Mouse (Mus musculus) mouse embryonic stem cell (cell line): Measurements from ENCODE around the gene Rab5c.

Source experiments
- in situ Hi-C, 2 experiments: fragments of 300-500 bp; cut with MboI; formaldehyde crosslinking; loops; 1 replicate in 1 of 2; 3 replicates in 1 of 2; pipeline ENCODE4 v1.14.3; 2019 to 2020; ENCODE audit warnings: low sequenced_read_pairs in 2 of 2, low pct_unique_long_range_greater_than_20kb in 1 of 2, mixed read lengths in 1 of 2; ENCODE audit not compliant: unreplicated experiment in 1 of 2

The Rab5c gene

DNA sequence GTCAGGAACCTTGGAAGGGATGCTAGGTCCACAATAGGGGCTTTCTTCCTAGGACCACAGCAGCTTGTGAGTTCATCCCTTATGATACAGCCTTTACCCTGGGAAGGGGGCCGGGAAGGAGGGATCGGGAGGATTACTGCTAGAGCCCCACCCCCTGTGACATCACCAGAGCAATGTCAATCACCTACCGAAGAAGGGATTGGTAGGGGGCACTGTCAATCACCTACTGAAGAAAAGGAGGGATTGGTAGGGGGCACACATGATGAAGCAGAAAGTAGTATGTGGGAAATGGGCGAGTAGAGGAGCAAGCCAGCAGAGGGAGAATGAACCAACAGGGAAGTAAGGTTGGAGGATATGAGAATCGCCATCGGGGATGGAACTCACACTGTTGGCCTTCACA lies 18.5 kb upstream of the Rab5c start:
- in situ Hi-C loops = no loop called here

DNA sequence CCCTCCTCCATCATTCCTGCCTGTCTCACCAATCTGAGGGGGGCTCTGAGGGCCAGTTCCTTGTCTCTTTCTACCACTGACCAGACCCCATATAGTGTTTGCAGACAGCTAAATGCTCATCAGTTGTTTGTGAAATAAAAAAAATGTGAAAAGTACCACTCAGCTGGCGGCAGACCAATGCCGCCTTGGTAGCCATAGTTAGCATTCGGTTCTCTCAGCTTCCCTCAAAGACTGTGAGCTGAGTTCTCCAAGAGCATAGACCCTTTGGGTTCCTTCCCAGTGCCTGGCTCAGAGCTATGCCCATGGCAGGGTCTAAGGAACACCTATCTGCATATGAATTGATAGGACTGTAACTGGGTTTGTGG lies 16.7 kb upstream of the Rab5c start:
- in situ Hi-C loops = no loop called here

DNA sequence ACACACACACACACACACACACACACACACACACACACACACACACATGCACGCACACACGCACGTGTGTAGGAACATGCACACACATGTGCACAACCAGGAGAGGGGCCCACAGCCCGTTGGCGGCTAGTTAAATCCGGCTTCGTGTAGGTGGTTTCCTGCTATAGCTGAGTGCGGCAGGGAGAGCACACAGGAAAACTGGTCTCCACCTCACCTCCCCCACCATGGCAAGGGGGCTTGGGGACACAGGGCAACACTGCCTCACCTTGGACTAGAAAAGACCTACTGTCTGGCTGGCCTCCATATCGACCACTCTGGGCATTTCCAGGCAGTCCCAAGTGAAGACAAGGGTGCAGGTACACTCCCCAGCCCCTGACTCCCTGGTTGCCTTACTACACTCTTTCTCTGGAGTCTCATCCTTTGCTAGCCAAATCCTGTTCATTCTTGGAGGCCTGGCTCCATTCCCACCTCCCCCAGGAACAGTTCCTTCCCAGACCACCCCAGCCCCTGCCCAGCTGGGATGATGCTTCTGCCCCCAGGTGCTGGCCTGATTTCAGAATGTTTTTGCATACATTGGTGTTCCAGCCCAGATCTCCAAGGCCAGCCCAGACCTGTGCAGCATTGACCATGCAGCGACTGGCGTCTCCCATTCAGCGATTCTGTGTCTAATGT lies 16.1 kb upstream of the Rab5c start:
- in situ Hi-C loops = no loop called here

DNA sequence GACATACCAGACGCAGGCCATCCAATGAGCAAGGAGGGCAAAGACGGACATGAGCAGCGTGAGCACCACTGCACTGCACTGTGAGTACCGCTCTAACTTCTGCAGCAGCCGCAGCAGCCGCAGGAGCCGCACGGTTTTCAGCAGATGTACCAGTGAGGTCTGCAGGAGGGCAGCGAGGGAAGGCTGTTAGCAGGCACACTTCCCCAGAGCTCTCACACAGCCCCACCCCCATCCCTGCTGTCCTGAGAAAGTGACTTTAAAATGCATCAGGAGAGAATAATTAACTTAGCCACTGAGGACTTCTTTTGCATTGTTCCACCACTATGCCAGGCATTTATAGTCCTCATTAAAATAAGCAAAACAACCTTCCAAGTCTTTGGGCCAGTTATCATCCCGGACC lies 14.3 kb upstream of the Rab5c start:
- in situ Hi-C loops = no loop called here

DNA sequence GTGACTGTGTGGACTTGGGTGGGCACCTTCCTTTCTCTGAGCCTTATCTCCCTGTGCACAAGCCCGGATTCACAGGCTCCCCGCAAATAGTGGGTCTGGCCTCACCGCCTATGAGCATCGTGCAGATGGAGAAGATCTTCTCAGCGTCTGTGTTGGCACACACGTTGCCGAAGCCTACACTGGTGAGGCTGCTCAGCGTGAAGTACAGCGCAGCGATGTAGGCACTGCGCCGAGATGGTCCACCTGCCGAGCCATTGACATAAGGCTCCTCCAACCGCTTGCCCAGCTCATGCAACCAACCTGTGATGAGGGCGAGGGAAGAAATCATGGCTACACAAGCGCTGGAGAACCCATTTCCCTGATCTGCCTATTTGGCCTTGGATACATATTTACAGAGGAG lies 12.1 kb upstream of the Rab5c start:
- in situ Hi-C loops = no loop called here

DNA sequence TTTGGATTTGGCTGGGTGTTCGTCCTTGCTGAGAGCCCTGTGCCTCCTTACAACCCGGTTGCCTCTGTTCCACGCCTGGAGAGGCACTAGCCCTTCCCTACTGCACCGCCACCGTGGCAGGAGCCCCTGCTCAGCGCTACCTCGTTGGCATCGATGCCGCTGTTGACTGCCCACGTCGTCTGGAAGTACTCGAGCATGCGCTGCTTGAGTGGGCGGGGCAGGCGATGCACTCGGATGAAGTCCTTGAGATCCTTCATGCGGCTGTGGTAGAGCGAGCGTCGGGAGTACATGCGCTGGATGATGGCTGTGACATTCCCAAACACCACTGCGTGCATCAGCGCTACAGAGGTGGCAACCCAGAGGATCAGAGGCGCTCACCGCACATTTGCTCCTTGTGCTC lies 11.5 kb upstream of the Rab5c start:
- in situ Hi-C loops = no loop called here

DNA sequence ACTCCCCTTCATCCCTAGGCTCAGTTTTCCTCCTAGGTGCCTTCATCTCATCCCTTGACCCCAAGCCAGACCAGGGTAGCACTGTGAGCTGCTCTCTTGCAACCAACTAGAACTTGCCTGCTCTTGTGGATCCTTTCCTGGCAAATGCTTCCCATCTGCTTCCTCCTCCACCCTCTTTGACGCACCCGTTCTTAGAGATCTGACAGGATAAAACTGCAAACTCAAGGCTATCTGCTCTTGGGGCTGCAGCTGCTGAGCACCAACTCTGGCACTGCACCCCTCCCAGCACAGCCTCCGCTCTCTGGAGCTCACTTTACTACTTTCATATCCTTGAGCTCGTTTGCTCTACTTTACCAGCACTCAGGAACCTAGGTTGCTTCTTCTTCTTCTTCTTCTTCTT lies 10.6 kb upstream of the Rab5c start:
- in situ Hi-C loops = no loop called here

DNA sequence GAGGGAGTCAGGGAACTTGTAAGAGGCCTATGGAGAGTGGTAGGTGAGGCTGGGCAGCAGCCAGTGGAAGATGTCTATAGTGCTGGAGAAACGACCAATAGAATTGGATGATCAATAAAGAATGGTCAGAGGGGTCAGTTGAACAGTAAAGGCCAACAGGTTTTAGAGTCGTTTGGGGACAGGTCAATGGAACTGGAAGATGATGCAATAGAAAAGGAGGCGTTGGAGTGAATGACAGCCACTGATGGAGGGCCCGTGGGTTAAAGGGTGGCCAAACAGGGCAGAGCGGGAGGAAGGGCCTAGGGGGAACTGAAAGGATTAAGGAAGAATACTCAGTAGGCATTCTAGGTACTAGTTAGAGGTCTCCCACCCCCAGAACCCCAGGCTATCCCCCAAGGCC lies 9.1 kb upstream of the Rab5c start:
- in situ Hi-C loops = no loop called here

DNA sequence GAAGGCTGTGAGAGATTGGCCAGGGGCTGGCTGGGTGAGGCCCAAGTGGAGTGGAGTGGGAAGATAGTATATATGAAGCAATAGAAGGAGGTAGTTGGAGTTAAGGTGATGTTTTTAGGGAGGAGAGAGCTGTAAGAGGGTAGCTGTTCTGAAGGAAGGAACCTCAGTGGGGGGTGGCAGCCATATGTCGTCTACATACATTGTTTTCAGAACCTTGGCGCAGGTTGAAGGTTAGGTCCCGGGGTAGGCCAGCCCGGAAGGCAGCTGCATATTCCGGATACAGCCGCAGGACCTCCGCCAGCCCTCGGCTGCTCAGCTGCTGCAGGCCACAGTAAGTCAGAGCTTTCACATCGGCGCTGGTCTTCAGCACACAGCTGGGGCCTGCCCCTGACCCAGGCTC lies 8.5 kb upstream of the Rab5c start:
- in situ Hi-C loops = no loop called here

DNA sequence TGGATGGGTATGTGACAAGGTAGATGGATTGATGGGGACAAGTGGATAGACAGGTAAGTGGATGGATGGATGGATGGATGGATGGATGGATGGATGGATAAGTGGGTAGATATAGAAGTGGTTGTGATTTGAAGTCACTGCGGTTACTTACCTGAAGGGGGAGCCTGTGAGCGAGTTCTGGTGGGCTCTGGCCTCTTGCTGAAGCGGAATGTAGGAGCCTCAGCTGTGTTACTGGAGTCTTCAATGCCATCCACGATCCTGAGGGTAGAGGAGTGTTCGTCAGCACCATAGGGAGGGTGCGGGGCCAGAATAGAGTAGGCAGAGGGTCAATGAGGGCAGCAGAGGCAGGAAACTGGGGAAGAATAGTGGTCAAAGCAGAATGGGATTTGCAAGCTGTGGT lies 7.1 kb upstream of the Rab5c start:
- in situ Hi-C loops = no loop called here

DNA sequence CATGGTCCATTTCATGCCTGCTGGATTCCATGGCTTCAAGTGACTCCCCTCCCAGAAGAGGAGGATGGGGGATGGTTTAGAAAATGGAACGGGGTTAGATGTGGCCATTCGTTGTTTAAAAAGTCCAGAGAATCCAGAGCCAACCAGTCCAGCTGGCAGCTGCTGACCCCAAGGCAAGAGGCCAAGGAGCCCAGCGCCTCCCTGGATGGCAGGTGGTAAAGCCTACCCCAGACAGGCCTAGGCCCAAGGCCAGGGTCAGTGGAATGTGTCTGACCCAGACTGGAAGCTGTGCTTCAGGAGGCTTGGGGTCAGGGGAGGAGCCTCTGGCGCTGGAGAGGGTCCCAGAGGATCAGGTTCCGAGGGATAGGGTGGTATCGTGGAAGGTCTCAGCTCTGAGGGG lies 3.3 kb upstream of the Rab5c start:
- in situ Hi-C loops = no loop called here

DNA sequence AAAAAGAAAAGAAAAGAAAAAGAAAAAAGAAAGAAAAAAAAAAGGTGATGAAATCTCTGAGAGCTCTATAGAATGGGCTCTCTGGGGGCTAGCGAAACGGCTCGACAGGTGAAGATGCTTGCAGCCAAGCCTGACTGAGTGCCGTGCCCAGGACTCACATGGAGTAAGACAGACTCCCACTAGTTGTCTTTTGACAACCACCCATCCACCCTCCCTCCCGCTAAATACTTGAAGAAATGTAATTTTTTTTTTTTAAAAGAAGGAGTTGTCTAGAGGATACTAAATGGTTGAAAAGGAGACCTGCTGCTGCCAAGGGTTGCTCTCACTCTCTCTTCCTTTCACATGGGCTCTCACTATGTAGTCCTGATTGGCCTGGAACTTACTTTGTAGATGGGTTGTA lies 734 bp upstream of the Rab5c start:
- in situ Hi-C loops = no loop called here

DNA sequence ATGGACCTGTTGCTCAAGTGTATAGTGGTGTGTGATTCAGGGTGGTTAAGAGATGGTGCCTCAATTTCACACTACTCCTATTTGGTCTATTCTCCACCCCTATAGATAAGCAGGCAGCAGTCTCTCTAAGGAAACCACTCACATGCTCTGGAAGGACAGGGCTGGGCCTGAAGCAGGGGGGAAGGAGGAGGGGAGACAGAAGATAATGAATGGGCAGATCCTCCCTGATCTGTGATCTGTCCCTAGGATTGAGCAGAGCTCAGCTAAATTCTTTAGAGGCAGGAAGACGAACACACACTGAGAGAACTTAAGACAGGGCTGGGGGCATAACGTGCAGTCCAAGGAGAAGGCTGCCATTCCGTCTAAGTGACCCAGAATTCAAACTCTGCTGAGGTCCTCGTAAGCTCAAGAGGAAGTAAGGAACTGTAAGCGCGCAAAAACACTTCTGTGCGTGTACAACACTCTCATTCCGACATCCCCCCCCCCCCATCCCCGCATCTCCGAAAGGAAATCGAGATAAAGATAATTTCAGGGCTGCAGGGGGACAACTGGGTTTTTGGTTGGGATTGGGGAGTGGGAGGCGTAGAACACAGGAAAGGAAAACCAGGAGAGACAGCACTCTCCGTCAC lies 796 bp downstream of the Rab5c start:
- in situ Hi-C loops = no loop called here

DNA sequence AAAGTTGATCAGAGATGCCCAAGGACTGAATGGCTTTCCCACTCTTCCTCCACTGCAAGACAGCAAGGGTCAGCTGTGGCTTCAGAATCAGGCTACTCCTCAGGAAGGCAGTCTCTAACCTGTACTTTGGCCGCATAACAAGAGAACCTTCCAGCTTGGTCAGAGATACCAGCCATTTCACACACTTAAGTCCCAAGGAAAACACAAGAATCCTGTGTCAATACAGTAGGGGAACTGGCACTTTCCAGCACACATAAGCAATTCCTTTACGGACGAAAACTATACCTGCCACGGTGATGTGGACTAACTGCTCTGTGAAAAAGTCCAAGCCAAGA lies 1.3 kb downstream of the Rab5c start:
- in situ Hi-C loops = no loop called here

DNA sequence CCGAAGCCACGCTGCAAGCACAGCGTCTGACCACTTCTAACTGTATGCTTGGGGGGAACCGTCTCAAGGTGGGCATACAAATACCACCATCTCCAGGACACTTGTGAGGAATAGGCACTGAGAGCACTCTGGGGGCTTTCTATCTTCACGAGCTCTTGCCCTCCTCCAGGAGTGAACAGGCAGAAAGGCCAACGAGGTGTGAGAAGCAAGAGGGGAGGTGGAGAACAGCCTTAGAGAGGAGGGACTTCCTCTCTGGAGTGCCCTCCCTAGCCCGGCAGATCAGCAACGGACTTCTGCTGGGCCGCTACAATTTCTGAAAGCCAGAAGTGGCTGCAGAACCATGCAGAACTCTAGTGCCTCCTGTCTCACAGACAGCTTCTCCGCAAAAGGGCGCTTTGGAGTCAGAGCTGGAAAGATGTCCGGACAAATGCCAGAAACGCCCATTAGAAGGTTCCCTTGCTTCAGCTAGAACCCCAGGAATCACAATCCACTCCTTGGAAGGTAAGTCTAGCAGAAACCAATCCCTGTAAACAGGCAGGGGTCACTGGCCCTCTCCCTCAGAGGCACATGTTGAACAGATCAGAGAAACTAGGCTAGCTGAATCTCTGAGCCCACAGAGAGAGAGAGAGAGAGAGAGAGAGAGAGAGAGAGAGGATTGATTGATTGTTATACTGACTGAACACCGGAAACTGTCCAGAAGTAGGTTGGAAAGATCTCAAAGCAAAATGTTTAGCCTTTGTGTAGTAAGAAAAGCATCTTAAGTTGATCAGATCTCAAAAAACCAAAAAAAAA lies 1.9 kb downstream of the Rab5c start:
- in situ Hi-C loops = no loop called here

DNA sequence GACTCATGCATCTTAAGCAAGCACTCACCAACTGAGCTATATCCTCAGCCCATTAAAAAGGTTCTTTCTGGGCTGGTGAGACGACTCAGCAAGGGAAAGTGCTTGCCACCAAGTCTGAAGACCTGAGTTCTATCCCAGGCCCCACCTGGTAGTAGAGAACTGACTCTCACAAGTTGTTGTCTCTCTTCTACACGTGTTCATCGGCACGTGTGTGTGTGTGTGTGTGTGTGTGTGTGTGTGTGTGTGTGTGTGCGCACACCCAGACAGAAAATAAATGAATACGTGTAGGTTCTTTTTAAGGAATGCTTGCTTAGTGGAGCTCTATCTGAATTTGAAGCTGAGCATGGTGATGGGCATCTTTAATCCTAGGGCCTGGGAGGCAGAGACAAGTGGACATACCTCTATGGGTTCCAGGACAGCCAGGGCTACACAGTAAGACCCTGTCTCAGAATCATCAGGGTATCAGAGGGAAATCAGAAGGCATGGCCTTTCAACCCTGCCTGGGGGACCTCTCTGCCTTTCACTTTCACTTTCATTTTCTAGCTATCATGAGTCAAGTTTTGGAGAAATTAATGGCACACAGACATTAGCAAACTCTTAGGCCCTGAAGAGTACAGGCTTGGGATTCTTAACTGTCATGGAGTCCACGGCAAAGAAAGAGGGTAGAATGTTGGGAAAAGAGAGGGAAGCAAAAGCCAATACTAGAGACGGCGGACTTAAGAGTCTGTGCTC lies 2.7 kb downstream of the Rab5c start:
- in situ Hi-C loops = no loop called here

DNA sequence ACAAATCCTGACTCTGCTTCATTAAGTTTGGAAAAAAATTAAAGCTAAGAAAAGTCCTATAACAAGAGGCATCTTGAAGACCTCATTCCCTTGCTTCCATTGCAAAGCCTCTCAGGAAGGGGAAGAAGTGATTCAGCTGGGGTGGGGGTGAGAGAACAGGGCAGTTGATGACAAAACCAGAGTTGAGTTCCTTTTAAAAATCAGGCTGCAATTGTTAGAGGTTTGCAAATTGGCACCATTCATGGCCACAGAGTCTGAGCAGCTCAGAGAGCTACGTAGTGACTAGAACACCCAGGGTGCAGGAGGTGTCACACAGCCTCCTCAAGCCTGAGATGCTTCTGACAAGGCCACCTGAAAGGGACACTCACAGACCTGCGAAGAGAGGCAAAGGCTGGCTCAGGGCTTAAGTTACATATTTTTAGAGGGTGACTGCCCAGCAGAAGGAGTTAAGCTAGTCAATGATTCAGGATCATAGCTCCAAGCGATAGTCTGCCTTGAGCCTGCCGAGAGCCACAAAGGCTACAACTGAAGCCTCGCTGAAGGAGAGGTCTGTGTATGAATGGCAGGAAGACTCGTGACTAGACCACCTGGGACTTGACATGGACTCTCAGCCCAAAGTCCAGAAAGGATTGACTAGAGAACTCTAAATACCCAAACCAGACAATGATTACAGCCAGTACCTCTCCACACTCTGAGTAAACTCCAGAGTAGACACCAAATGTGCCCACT lies 7.4 kb downstream of the Rab5c start:
- in situ Hi-C loops = no loop called here

DNA sequence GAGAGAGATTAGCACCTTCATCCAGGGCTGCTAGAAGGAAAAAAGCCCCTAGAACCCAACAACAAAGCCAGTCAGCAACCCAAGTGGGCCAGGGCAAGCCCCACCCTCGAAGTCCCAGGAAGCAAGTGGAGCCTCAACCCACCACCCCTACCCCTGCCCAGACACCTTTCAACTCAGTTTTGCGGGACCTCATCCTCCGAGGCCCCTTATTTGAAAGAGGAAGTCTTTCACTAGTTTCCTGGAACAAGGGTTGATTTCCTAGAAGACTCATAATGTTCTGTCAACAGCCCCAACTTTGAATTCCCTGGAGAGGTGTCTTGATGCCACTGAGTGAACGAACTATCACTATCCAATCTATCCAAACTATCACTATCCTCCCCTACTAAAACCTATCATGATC lies 8.0 kb downstream of the Rab5c start:
- in situ Hi-C loops = no loop called here

DNA sequence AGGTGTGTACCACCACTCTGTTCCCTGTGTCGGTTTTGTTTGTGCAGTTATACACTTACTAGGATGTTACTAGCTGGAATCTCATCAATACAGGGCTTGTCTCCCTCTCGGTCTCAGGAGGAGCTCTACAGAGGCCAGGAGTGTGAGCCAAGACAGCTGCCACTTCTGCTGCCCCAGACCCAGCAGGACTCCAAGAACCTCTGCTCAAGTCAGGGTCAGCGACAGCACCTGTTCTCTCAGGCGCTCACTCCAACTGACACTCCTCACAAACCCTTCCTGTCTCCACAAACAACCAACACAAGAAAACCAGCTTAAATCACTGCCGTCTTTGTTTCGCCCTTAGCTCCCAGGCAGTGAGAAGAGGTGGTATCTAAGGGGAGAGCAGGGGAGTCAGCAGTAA lies 9.4 kb downstream of the Rab5c start:
- in situ Hi-C loops = no loop called here
